Mouse (Mus musculus) forebrain, embryonic 12.5 days (tissue): ENCODE measurements around the gene St6galnac4. TPM values are rescaled to one million over a fixed set of nuclear protein-coding genes. Genes with fewer than 3 reads are reported as not detected.

Experiments
- ATAC-seq: fragments of 200-750 bp; cut with Nextera tagmentation; 2 replicates; pipeline ENCODE4 v1.8.0; 2017; ENCODE audit warnings: moderate TSS enrichment; ENCODE audit not compliant: low FRiP score
- H3K27ac ChIP-seq: fragments of 300-500 bp; sonication (generic); 2 replicates; pipeline ENCODE4 v1.5.1; 2016; ENCODE audit warnings: mild to moderate bottlenecking
- H3K27me3 ChIP-seq: fragments of 300-500 bp; sonication (generic); 2 replicates; pipeline ENCODE4 v1.6.1; 2016; ENCODE audit warnings: mild to moderate bottlenecking
- H3K36me3 ChIP-seq: fragments of 300-500 bp; sonication (generic); replicated peaks from 2 replicates; pipeline ENCODE4 v1.6.1; 2016; ENCODE audit warnings: mild to moderate bottlenecking
- H3K4me1 ChIP-seq: fragments of 300-500 bp; sonication (generic); 2 replicates; pipeline ENCODE4 v1.6.1; 2016
- H3K4me2 ChIP-seq: fragments of 300-500 bp; sonication (generic); 2 replicates; pipeline ENCODE4 v1.6.1; 2016; ENCODE audit warnings: mild to moderate bottlenecking, moderate library complexity
- H3K4me3 ChIP-seq: fragments of 300-500 bp; sonication (generic); replicated peaks from 2 replicates; pipeline ENCODE4 v1.5.1; 2016; ENCODE audit warnings: mild to moderate bottlenecking
- H3K9ac ChIP-seq: fragments of 300-500 bp; sonication (generic); 2 replicates; pipeline ENCODE4 v1.6.1; 2016; ENCODE audit warnings: mild to moderate bottlenecking
- H3K9me3 ChIP-seq: fragments of 300-500 bp; sonication (generic); 2 replicates; pipeline ENCODE4 v1.6.1; 2016
- WGBS: fragments of 180-500 bp; shearing (Covaris S2); methylation state at CpG from one replicate; pipeline ENCODE4 v1.1.7; 2016; 5-methylcytosine and 5-hydroxymethylcytosine counted together
- polyA plus RNA-seq: library from polyadenylated mRNA; unstranded; fragments of >200 nt; fragmentation: Nextera tagmentation; extraction: Ambion mirVana; gene quantifications from 2 replicates; pipeline ENCODE4 v1.2.1, GENCODE M21; 2016

St6galnac4 gene
- 15.1 and 17.0 TPM in 2 replicates for polyA plus RNA-seq

GRCm38 (mm10) chr2:32586871-32587351, at the start of gene St6galnac4:
St6galnac4 (plus strand) TSS chr2:32587095.
- Histone ChIP-seq H3K4me1 (peaks cover 30% of the 10 kb centered on the region), H3K9me3 (no peaks in the 10 kb centered on the region), H3K27me3 (peaks cover 9% of the 10 kb centered on the region), H3K4me2 (peak within 1 kb of the TSS; percentile 77), H3K9ac (peak within 1 kb of the TSS; percentile 65), H3K4me3 (peak within 1 kb of the TSS; percentile 53), H3K36me3 (no peaks in the 10 kb centered on the region), H3K27ac (peak within 1 kb of the TSS; percentile 19; the same call in 1 of the 2 replicates)
- under 1% methylated on average over 38 of the region's 38 CpGs for WGBS
- peak; percentile 85 for ATAC-seq

- Histone ChIP-seq H3K36me3 (no peaks in the 10 kb centered on the region), H3K4me2 (peak overlapping the region; percentile 80), H3K27ac (0 out of 2 replicates have a peak overlapping the region, but pooled peaks have one; percentile 43), H3K9me3 (no peaks in the 10 kb centered on the region), H3K4me1 (peaks cover 66% of the 10 kb centered on the region), H3K27me3 (no peaks in the 10 kb centered on the region), H3K9ac (peak overlapping the region; percentile 87), H3K4me3 (peak overlapping the region; percentile 93)
- ATAC-seq, result no peak
- WGBS, result 9% methylated on average over 9 of the region's 9 CpGs
These were observed 49.5 kb upstream of the St6galnac4 start for GRCm38 (mm10) chr2:32537360-32537905.

GRCm38 (mm10) chr2:32537941-32538340, 49.0 kb upstream of the St6galnac4 start:
- H3K4me1 ChIP-seq, result peaks cover 68% of the 10 kb centered on the region
- peak overlapping the region; percentile 80 for H3K4me2 ChIP-seq
- 86% methylated on average over 5 of the region's 5 CpGs for WGBS

DNA sequence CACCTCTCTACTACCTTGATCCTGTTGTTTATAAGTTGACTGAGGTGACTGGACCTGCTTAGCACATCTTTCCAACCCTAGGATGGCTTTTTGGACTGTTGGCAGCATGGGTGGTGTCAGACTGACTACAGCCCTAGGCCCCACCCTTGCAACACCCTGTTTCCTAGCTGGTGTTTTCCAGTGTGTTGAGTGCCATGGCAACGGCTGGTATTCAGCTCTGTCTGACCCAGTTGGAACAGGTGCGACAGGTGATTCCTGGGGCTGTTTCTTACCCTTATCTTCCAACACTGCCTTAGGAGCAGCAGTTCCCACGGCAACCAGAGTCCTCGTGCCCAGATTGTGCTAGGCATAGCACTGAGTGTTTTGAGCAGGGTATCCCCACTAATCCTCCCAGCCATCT, 48.4 kb upstream of the St6galnac4 start:
- ATAC-seq, result no peak
- Histone ChIP-seq H3K9me3 (no peaks in the 10 kb centered on the region), H3K36me3 (no peaks in the 10 kb centered on the region), H3K27ac (no peak overlapping the region), H3K27me3 (no peaks in the 10 kb centered on the region), H3K9ac (no peak overlapping the region), H3K4me3 (no peak overlapping the region), H3K4me1 (peaks cover 68% of the 10 kb centered on the region), H3K4me2 (0 out of 2 replicates have a peak overlapping the region, but pooled peaks have one; percentile 80)
- 75% methylated on average over 4 of the region's 4 CpGs for WGBS

More at GRCm38 (mm10) chr2:32537941-32538340, 49.0 kb upstream of the St6galnac4 start:
- Histone ChIP-seq H3K4me3 (peak overlapping the region; percentile 93), H3K9me3 (no peaks in the 10 kb centered on the region), H3K27me3 (no peaks in the 10 kb centered on the region), H3K9ac (peak overlapping the region; percentile 87; the same call in 1 of the 2 replicates), H3K27ac (no peak overlapping the region), H3K36me3 (no peaks in the 10 kb centered on the region)
- ATAC-seq, result no peak

DNA sequence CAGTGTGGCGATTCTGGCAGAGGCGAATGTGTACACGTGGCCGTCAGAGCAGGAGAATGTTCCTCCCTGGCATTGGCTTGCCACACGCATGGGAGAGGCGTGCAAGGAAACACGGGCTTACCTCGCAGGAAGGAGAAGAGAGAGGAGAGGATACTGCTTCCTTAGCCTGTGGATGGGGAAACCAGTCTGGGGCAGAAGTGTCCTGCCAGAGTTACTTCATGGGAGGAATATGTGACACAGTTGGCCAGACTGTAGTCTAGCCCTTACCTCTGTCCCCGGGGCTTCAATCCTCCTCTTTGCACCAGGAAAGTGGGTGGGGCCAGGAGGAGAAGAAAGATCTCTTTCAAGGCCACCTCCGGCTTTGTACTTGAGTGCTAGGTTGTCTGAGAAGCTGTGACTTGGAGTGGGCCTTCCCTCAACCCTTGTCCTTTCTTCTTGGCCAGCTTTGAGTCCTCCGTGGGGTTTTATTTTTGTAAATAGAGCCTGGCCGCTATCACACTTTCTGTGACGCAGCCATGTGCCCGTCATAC, 47.4 kb upstream of the St6galnac4 start:
- Histone ChIP-seq H3K9me3 (no peaks in the 10 kb centered on the region), H3K27me3 (no peaks in the 10 kb centered on the region), H3K36me3 (no peaks in the 10 kb centered on the region), H3K4me2 (no peak overlapping the region), H3K9ac (no peak overlapping the region), H3K27ac (no peak overlapping the region), H3K4me1 (peaks cover 59% of the 10 kb centered on the region), H3K4me3 (no peak overlapping the region)
- 80% methylated on average over 14 of the region's 14 CpGs for WGBS
- no peak for ATAC-seq

DNA sequence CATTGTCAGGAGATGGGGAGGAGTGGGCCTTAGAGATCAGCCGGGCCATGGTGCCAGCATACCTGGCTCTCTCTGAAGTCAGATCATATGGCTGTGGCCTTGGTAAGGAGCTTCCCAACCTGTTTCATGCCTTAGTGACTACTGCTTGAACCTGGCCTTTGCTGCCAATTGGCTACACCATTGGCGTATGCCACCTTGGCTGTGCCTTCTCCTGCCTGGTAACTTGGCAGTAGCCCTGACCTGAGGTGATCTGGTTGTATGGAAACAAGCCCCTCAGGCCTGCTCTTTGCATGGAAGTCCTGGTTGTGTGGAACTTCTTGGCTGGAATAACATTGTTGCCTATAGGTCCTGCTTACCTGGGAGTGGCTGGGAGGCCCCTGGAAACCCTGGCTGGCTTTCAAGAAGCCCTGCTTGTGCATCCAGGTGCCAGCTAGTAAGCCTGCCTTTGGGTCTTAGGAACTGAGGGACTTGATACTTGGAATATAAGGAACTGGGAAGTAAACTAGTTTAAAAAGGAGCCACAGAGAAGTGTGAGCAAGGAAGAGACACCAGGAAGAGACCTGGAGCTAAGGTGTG, 45.5 kb upstream of the St6galnac4 start:
- no peak overlapping the region for H3K4me2 ChIP-seq
- WGBS, result 80% methylated on average over 2 of the region's 2 CpGs
- H3K4me1 ChIP-seq, result peaks cover 48% of the 10 kb centered on the region
- H3K9me3 ChIP-seq, result no peaks in the 10 kb centered on the region
- ATAC-seq, result no peak
- H3K27ac ChIP-seq, result no peak overlapping the region
- H3K36me3 ChIP-seq, result no peaks in the 10 kb centered on the region
- H3K9ac ChIP-seq, result no peak overlapping the region
- H3K27me3 ChIP-seq, result no peaks in the 10 kb centered on the region
- no peak overlapping the region for H3K4me3 ChIP-seq

DNA sequence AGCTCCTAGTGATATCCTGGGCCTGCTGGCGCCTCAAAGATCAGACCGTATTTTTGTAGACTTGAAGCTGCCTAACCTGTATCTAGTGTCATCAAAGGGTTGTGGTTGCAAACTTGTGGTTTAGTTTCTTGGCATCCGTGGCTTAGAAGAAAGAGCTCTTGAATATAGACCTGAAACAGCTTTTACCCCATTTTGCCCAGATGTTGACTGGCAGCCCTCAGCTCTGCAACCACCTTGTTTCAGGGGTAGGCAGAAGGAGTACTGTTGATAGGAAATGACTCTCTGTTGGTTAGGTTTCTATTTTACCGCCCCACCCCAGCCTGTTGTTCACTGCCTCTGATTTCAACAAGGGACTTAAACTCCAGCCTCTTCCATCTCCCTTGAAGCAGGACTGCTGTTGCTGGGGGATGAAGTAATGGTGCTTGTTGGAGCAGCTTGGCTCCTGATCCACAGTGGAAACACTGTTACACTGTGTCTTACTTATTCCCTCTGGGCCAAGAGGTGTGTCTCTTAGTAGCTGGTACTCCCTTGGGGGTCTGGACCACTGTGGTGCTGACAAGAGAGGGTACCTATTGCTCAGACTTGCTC, 44.8 kb upstream of the St6galnac4 start:
- no peak overlapping the region for H3K4me2 ChIP-seq
- 96% methylated on average over 4 of the region's 4 CpGs for WGBS
- no peaks in the 10 kb centered on the region for H3K36me3 ChIP-seq
- no peak overlapping the region for H3K4me3 ChIP-seq
- no peaks in the 10 kb centered on the region for H3K27me3 ChIP-seq
- H3K4me1 ChIP-seq, result peaks cover 43% of the 10 kb centered on the region
- H3K9ac ChIP-seq, result no peak overlapping the region
- no peaks in the 10 kb centered on the region for H3K9me3 ChIP-seq
- ATAC-seq, result no peak
- H3K27ac ChIP-seq, result no peak overlapping the region

- H3K4me1 ChIP-seq, result peaks cover 36% of the 10 kb centered on the region
- H3K4me3 ChIP-seq, result no peak overlapping the region
- H3K36me3 ChIP-seq, result no peaks in the 10 kb centered on the region
- H3K27ac ChIP-seq, result no peak overlapping the region
- WGBS, result 96% methylated on average over 3 of the region's 3 CpGs
- ATAC-seq, result no peak
- H3K9ac ChIP-seq, result no peak overlapping the region
- H3K9me3 ChIP-seq, result no peaks in the 10 kb centered on the region
- no peaks in the 10 kb centered on the region for H3K27me3 ChIP-seq
- no peak overlapping the region for H3K4me2 ChIP-seq
These were observed 43.9 kb upstream of the St6galnac4 start for GRCm38 (mm10) chr2:32543031-32543449.

GRCm38 (mm10) chr2:32546951-32547350, 39.9 kb upstream of the St6galnac4 start:
- Histone ChIP-seq H3K4me2 (no peak overlapping the region), H3K36me3 (no peaks in the 10 kb centered on the region), H3K9me3 (no peaks in the 10 kb centered on the region), H3K4me1 (peaks cover 14% of the 10 kb centered on the region), H3K27ac (no peak overlapping the region), H3K9ac (no peak overlapping the region), H3K27me3 (no peaks in the 10 kb centered on the region), H3K4me3 (no peak overlapping the region)
- ATAC-seq, result no peak
- WGBS, result 70% methylated on average over 1 of the region's 1 CpGs

DNA sequence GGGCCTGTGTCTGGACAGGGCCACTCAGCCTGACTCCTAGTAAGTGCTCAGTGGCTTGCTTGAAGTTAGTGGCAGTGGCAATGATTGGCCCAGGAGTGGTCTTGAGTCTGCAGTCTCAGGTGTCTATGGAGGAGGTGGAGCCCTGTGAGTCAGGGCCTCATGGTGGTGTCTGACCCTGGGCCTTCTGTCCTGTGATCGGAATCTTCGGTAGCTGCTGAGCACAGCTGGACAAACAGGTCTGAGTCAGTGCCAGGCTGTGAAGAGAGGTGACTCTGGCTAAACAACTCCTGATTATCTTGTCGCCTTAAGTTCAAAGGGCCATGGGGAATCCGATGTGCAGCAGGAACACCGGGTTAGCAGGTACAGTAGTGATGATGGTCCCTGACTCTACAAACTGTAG, 39.5 kb upstream of the St6galnac4 start:
- H3K4me1 ChIP-seq, result peaks cover 11% of the 10 kb centered on the region
- no peak for ATAC-seq
- no peak overlapping the region for H3K9ac ChIP-seq
- 93% methylated on average over 5 of the region's 5 CpGs for WGBS
- no peaks in the 10 kb centered on the region for H3K36me3 ChIP-seq
- H3K4me2 ChIP-seq, result no peak overlapping the region
- no peaks in the 10 kb centered on the region for H3K27me3 ChIP-seq
- H3K9me3 ChIP-seq, result no peaks in the 10 kb centered on the region
- H3K4me3 ChIP-seq, result no peak overlapping the region
- H3K27ac ChIP-seq, result no peak overlapping the region

GRCm38 (mm10) chr2:32547964-32548739, 38.7 kb upstream of the St6galnac4 start:
- Histone ChIP-seq H3K9ac (no peak overlapping the region), H3K4me2 (no peak overlapping the region), H3K4me1 (peaks cover 9% of the 10 kb centered on the region), H3K9me3 (no peaks in the 10 kb centered on the region), H3K27ac (no peak overlapping the region), H3K4me3 (no peak overlapping the region), H3K27me3 (no peaks in the 10 kb centered on the region), H3K36me3 (no peaks in the 10 kb centered on the region)
- WGBS, result 91% methylated on average over 7 of the region's 7 CpGs
- ATAC-seq, result no peak

DNA sequence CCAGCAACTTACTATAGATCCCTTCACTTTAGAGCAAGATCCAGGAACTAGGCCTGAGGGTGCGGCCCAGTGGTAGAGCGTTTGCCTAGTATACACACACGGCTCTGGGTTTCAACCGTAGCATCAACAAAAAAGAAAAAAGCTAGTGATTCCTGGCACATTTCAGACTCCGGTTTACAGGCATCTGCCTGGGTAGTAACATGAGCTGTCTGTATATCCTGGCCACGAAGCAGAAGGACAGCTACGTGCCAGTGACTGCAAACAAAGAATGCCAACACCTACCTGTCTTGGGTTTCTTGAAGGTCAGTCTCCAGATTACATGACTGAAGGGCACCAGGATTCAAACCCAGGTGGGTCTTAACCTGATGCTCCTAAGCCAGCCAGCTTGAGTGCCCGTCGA, 37.7 kb upstream of the St6galnac4 start:
- Histone ChIP-seq H3K36me3 (no peaks in the 10 kb centered on the region), H3K4me1 (peaks cover 9% of the 10 kb centered on the region), H3K4me2 (no peak overlapping the region), H3K4me3 (no peak overlapping the region), H3K9ac (no peak overlapping the region), H3K9me3 (no peaks in the 10 kb centered on the region), H3K27me3 (no peaks in the 10 kb centered on the region), H3K27ac (no peak overlapping the region)
- no peak for ATAC-seq
- WGBS, result 89% methylated on average over 9 of the region's 9 CpGs
